Mouse (Mus musculus) spleen, adult 2 months (tissue): ENCODE results near the gene Tns4.

Experiments
- CTCF ChIP-seq: fragments of 200-500 bp; IDR thresholded peaks from 2 replicates; pipeline ENCODE4 v1.5.1; 2011; ENCODE audit warnings: mild to moderate bottlenecking, inconsistent platforms; ENCODE audit not compliant: insufficient read depth, insufficient read length, insufficient replicate concordance; ENCODE audit errors: extremely low read depth
- POLR2A ChIP-seq: fragments of 200-500 bp; IDR thresholded peaks from 2 replicates; pipeline ENCODE4 v1.6.1; 2011; ENCODE audit warnings: low read depth, low read length, inconsistent platforms

GRCm38 (mm10) chr11:99121218-99121631 lies 32.1 kb upstream of the Tns4 start:
- TF ChIP-seq CTCF (no peak), POLR2A (no peak)
